Mouse (Mus musculus) hindbrain, embryonic 15.5 days (tissue): ENCODE data around the gene Lrrc8b. TPM values are rescaled to one million over a fixed set of nuclear protein-coding genes. Genes with fewer than 3 reads are reported as not detected.

Experiments
- ATAC-seq: fragments of 200-750 bp; cut with Nextera tagmentation; 2 replicates; pipeline ENCODE4 v1.8.0; 2017; ENCODE audit warnings: low read depth, moderate number of reproducible peaks, moderate TSS enrichment; ENCODE audit not compliant: low FRiP score
- H3K27ac ChIP-seq: fragments of 300-500 bp; sonication (generic); replicated peaks from 2 replicates; pipeline ENCODE4 v1.5.1; 2015; ENCODE audit warnings: mild to moderate bottlenecking, inconsistent platforms
- H3K27me3 ChIP-seq: fragments of 300-500 bp; sonication (generic); 2 replicates; pipeline ENCODE4 v1.6.1; 2015; ENCODE audit warnings: control low read depth, inconsistent platforms
- H3K36me3 ChIP-seq: fragments of 300-500 bp; sonication (generic); 2 replicates; pipeline ENCODE4 v1.6.1; 2015; ENCODE audit warnings: control low read depth, inconsistent platforms
- H3K4me1 ChIP-seq: fragments of 300-500 bp; sonication (generic); replicated peaks from 2 replicates; pipeline ENCODE4 v1.6.1; 2015; ENCODE audit warnings: control low read depth, inconsistent platforms
- H3K4me2 ChIP-seq: fragments of 300-500 bp; sonication (generic); 2 replicates; pipeline ENCODE4 v1.6.1; 2015; ENCODE audit warnings: moderate library complexity, mild to moderate bottlenecking, inconsistent platforms
- H3K4me3 ChIP-seq: fragments of 300-500 bp; sonication (generic); 2 replicates; pipeline ENCODE4 v1.5.1; 2015; ENCODE audit warnings: mild to moderate bottlenecking, inconsistent platforms
- H3K9ac ChIP-seq: fragments of 300-500 bp; sonication (generic); 2 replicates; pipeline ENCODE4 v1.6.1; 2015; ENCODE audit warnings: inconsistent platforms
- H3K9me3 ChIP-seq: fragments of 300-500 bp; sonication (generic); 2 replicates; pipeline ENCODE4 v1.6.1; 2016; ENCODE audit warnings: control low read depth, inconsistent platforms
- WGBS: fragments of 180-500 bp; shearing (Covaris S2); methylation state at CpG from one replicate; pipeline ENCODE4 v1.1.7; 2015; 5-methylcytosine and 5-hydroxymethylcytosine counted together
- polyA plus RNA-seq: library from polyadenylated mRNA; unstranded; fragments of >200 nt; fragmentation: Nextera tagmentation; extraction: Ambion mirVana; gene quantifications from 2 replicates; pipeline ENCODE4 v1.2.1, GENCODE M21; 2015

Lrrc8b gene
- polyA plus RNA-seq, 1 experiment from 2014 or later: 17.7 TPM

GRCm38 (mm10) chr5:105410521-105411293, 4.9 kb upstream of the Lrrc8b start:
- peaks cover 6% of the 10 kb centered on the region; the same call in 1 of the 2 replicates for H3K4me1 ChIP-seq
- no peak overlapping the region for H3K4me3 ChIP-seq
- no peak overlapping the region for H3K27ac ChIP-seq
- no peaks in the 10 kb centered on the region for H3K36me3 ChIP-seq
- no peak for ATAC-seq
- H3K4me2 ChIP-seq: no peak overlapping the region
- H3K27me3 ChIP-seq: no peaks in the 10 kb centered on the region
- H3K9ac ChIP-seq: no peak overlapping the region
- WGBS: 60% methylated on average over 6 of the region's 6 CpGs
- H3K9me3 ChIP-seq: no peaks in the 10 kb centered on the region

GRCm38 (mm10) chr5:105411294-105411570, 4.3 kb upstream of the Lrrc8b start:
- no peak overlapping the region for H3K27ac ChIP-seq
- 48% methylated on average over 4 of the region's 4 CpGs for WGBS
- H3K4me1 ChIP-seq: peaks cover 7% of the 10 kb centered on the region; the same call in 1 of the 2 replicates
- no peaks in the 10 kb centered on the region for H3K27me3 ChIP-seq
- no peak overlapping the region for H3K4me2 ChIP-seq
- no peaks in the 10 kb centered on the region for H3K36me3 ChIP-seq
- H3K9me3 ChIP-seq: no peaks in the 10 kb centered on the region
- no peak overlapping the region for H3K9ac ChIP-seq
- no peak overlapping the region for H3K4me3 ChIP-seq
- no peak for ATAC-seq

- ATAC-seq: no peak
- Histone ChIP-seq H3K4me3 (no peak overlapping the region), H3K27ac (no peak overlapping the region), H3K4me1 (peaks cover 11% of the 10 kb centered on the region; the same call in 1 of the 2 replicates), H3K9ac (no peak overlapping the region), H3K9me3 (no peaks in the 10 kb centered on the region), H3K27me3 (no peaks in the 10 kb centered on the region), H3K4me2 (no peak overlapping the region), H3K36me3 (no peaks in the 10 kb centered on the region)
- 82% methylated on average over 2 of the region's 2 CpGs for WGBS
Measured at GRCm38 (mm10) chr5:105411768-105412167, 3.8 kb upstream of the Lrrc8b start.

- WGBS: 93% methylated on average over 3 of the region's 3 CpGs
- Histone ChIP-seq H3K4me1 (peaks cover 16% of the 10 kb centered on the region; the same call in 1 of the 2 replicates), H3K36me3 (no peaks in the 10 kb centered on the region), H3K4me3 (no peak overlapping the region), H3K27me3 (no peaks in the 10 kb centered on the region), H3K9ac (no peak overlapping the region), H3K4me2 (no peak overlapping the region), H3K9me3 (no peaks in the 10 kb centered on the region), H3K27ac (no peak overlapping the region)
- ATAC-seq: no peak
Measured at GRCm38 (mm10) chr5:105412634-105413033, 2.9 kb upstream of the Lrrc8b start.

GRCm38 (mm10) chr5:105414341-105415120, 1.0 kb upstream of the Lrrc8b start:
- Histone ChIP-seq H3K36me3 (0 out of 2 replicates have a peak, but pooled peaks cover 3% of the 10 kb centered on the region), H3K4me3 (peak overlapping the region; percentile 97), H3K4me1 (peaks cover 16% of the 10 kb centered on the region; the same call in 1 of the 2 replicates), H3K9ac (peak overlapping the region; percentile 99; the same call in 1 of the 2 replicates), H3K4me2 (peak overlapping the region; percentile 78), H3K27me3 (no peaks in the 10 kb centered on the region), H3K9me3 (no peaks in the 10 kb centered on the region), H3K27ac (peak overlapping the region; percentile 97)
- 81% methylated on average over 12 of the region's 12 CpGs for WGBS
- no peak for ATAC-seq

- Histone ChIP-seq H3K4me2 (peak overlapping the region; percentile 78), H3K4me1 (peaks cover 16% of the 10 kb centered on the region; the same call in 1 of the 2 replicates), H3K9me3 (no peaks in the 10 kb centered on the region), H3K9ac (peak overlapping the region; percentile 99), H3K36me3 (0 out of 2 replicates have a peak, but pooled peaks cover 3% of the 10 kb centered on the region), H3K27ac (peak overlapping the region; percentile 97), H3K27me3 (no peaks in the 10 kb centered on the region), H3K4me3 (peak overlapping the region; percentile 97)
- WGBS: 6% methylated on average over 20 of the region's 36 CpGs
- peak; percentile 55; the same call in 1 of the 2 replicates for ATAC-seq
Measured at GRCm38 (mm10) chr5:105415951-105416675, 538 bp downstream of the Lrrc8b start.

- Histone ChIP-seq H3K27me3 (no peaks in the 10 kb centered on the region), H3K9me3 (no peaks in the 10 kb centered on the region), H3K4me1 (peaks cover 16% of the 10 kb centered on the region; the same call in 1 of the 2 replicates), H3K4me2 (no peak overlapping the region), H3K36me3 (0 out of 2 replicates have a peak, but pooled peaks cover 3% of the 10 kb centered on the region), H3K9ac (no peak overlapping the region), H3K27ac (no peak overlapping the region), H3K4me3 (no peak overlapping the region)
- WGBS: 81% methylated on average over 8 of the region's 8 CpGs
- no peak for ATAC-seq
Measured at GRCm38 (mm10) chr5:105417217-105417616, 1.6 kb downstream of the Lrrc8b start.

- H3K4me2 ChIP-seq: no peak overlapping the region
- H3K4me3 ChIP-seq: no peak overlapping the region
- ATAC-seq: no peak
- H3K27me3 ChIP-seq: no peaks in the 10 kb centered on the region
- no peak overlapping the region for H3K9ac ChIP-seq
- 93% methylated on average over 7 of the region's 7 CpGs for WGBS
- H3K9me3 ChIP-seq: no peaks in the 10 kb centered on the region
- 0 out of 2 replicates have a peak, but pooled peaks cover 3% of the 10 kb centered on the region for H3K36me3 ChIP-seq
- H3K27ac ChIP-seq: no peak overlapping the region
- peaks cover 16% of the 10 kb centered on the region; the same call in 1 of the 2 replicates for H3K4me1 ChIP-seq
Measured at GRCm38 (mm10) chr5:105418364-105418763, 2.8 kb downstream of the Lrrc8b start.

GRCm38 (mm10) chr5:105418851-105419250, 3.3 kb downstream of the Lrrc8b start:
- Histone ChIP-seq H3K4me3 (no peak overlapping the region), H3K27me3 (no peaks in the 10 kb centered on the region)
- 90% methylated on average over 5 of the region's 5 CpGs for WGBS

GRCm38 (mm10) chr5:105425587-105425986, 10.0 kb downstream of the Lrrc8b start:
- no peaks in the 10 kb centered on the region for H3K27me3 ChIP-seq
- no peak overlapping the region for H3K4me2 ChIP-seq
- no peak overlapping the region for H3K4me3 ChIP-seq
- no peak for ATAC-seq
- 94% methylated on average over 2 of the region's 2 CpGs for WGBS
- H3K4me1 ChIP-seq: peaks cover 9% of the 10 kb centered on the region
- no peaks in the 10 kb centered on the region; the same call in 1 of the 2 replicates for H3K9me3 ChIP-seq
- no peak overlapping the region for H3K9ac ChIP-seq
- peaks cover 12% of the 10 kb centered on the region for H3K36me3 ChIP-seq
- H3K27ac ChIP-seq: no peak overlapping the region

More at GRCm38 (mm10) chr5:105418851-105419250, 3.3 kb downstream of the Lrrc8b start:
- Histone ChIP-seq H3K9me3 (no peaks in the 10 kb centered on the region), H3K36me3 (0 out of 2 replicates have a peak, but pooled peaks cover 3% of the 10 kb centered on the region), H3K27ac (no peak overlapping the region), H3K4me1 (peaks cover 16% of the 10 kb centered on the region; the same call in 1 of the 2 replicates), H3K9ac (no peak overlapping the region), H3K4me2 (no peak overlapping the region)
- ATAC-seq: no peak

- ATAC-seq: no peak
- Histone ChIP-seq H3K4me1 (peaks cover 9% of the 10 kb centered on the region), H3K36me3 (peaks cover 16% of the 10 kb centered on the region), H3K9ac (no peak overlapping the region), H3K4me2 (no peak overlapping the region), H3K4me3 (no peak overlapping the region), H3K27ac (no peak overlapping the region), H3K9me3 (peaks cover 4% of the 10 kb centered on the region; the same call in 1 of the 2 replicates), H3K27me3 (no peaks in the 10 kb centered on the region)
- 60% methylated on average over 7 of the region's 7 CpGs for WGBS
Measured at GRCm38 (mm10) chr5:105427326-105427725, 11.8 kb downstream of the Lrrc8b start.
